7 mouse cellular contexts compared by ENCODE assay signal in the genomic region with DNA sequence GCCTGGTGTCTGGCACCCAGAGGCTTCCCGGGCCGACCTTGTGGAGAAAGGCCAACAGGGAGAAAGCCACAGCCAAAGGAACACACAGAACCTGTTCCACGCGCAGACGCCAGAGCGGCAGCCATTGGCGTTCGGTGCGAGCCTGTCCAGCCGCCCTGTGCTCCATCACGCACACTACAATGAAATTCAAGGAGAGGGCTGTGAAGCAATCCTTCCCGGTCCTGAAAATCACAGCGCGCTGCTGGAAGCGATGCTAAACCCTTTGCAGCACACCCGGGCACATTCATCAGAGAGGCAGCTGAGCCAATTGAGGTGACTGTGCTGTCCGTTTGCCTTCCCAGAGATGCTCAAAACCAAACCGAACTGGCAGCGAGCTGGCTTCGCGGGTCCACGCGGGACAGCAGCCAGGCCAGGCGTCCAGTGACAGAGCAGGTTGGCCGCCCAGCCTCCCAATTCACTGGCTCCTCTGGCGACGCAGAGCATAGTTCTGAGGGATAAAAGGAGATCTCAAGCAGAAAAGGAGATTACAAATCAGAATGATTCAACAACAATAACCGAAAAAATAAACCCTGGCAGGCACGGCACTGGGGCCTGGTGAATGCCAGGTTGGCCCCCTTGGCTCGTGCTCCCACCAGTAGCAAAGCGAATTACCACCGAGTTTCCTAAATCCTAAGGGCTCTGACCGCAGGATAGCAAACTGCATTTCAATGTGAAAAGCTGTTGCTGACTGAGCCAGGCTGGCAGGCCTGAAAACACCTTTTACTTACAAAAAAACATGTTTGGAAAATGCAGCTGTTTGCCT.
DNase-seq lines count a peak whose midpoint lies in the region; ATAC-seq and TF ChIP-seq lines count a peak whose summit lies in the region.

No protein-coding gene starts in this region.

- peaks cover 6% of the 10 kb centered on the region for H3K4me1 ChIP-seq in forebrain, postnatal 0 days (ENCODE audit: insufficient read depth)
- H3K4me1 ChIP-seq in hindbrain, embryonic 13.5 days (replicated peaks) = peaks cover 23% of the 10 kb centered on the region
- H3K4me1 ChIP-seq in limb, embryonic 10.5 days = peaks cover 21% of the 10 kb centered on the region
- peaks cover 11% of the 10 kb centered on the region for H3K4me1 ChIP-seq in neural tube, embryonic 11.5 days (ENCODE audit: control insufficient read depth, insufficient read depth, low read length)

- H3K27ac ChIP-seq in forebrain, postnatal 0 days (ENCODE audit: low read depth, low read length) = no peak overlapping the region
- H3K27ac ChIP-seq in hindbrain, embryonic 13.5 days = peak overlapping the region; percentile 77
- H3K27ac ChIP-seq in limb, embryonic 10.5 days = peak overlapping the region; percentile 79
- 0 out of 2 replicates have a peak overlapping the region, but pooled peaks have one; percentile 42 for H3K27ac ChIP-seq in neural tube, embryonic 11.5 days (ENCODE audit: low read depth, low read length)

- H3K9me3 ChIP-seq in forebrain, postnatal 0 days (ENCODE audit: low read length) = no peaks in the 10 kb centered on the region
- peaks cover 3% of the 10 kb centered on the region; the same call in 1 of the 2 replicates for H3K9me3 ChIP-seq in hindbrain, embryonic 13.5 days
- no peaks in the 10 kb centered on the region for H3K9me3 ChIP-seq in limb, embryonic 10.5 days (replicated peaks)
- no peaks in the 10 kb centered on the region for H3K9me3 ChIP-seq in neural tube, embryonic 11.5 days (ENCODE audit: control insufficient read depth, low read length)

- peak overlapping the region; percentile 57 for H3K4me2 ChIP-seq in forebrain, postnatal 0 days (ENCODE audit: low read depth)
- H3K4me2 ChIP-seq in hindbrain, embryonic 13.5 days = peak overlapping the region; percentile 60
- peak overlapping the region; percentile 54 for H3K4me2 ChIP-seq in neural tube, embryonic 11.5 days (ENCODE audit: low read depth)

- peak overlapping the region; percentile 52 for H3K9ac ChIP-seq in forebrain, postnatal 0 days
- peak overlapping the region; percentile 70 for H3K9ac ChIP-seq in hindbrain, embryonic 13.5 days
- H3K9ac ChIP-seq in neural tube, embryonic 11.5 days (ENCODE audit: low read length) = peak overlapping the region; percentile 29

- peak; percentile 82 for ATAC-seq in forebrain, postnatal 0 days
- ATAC-seq in hindbrain, embryonic 13.5 days (ENCODE audit: low FRiP score) = peak; percentile 60
- peak; percentile 21; the same call in 1 of the 2 replicates for ATAC-seq in neural tube, embryonic 11.5 days (ENCODE audit: insufficient read depth, low FRiP score, low TSS enrichment)

- peak; percentile 12 to 21 for DNase-seq in adrenal gland, adult 18-20 months (ENCODE audit: low spot score in 2 of 2)
- peak; percentile 56 to 59 for DNase-seq in cerebellum, adult 18-20 months
- DNase-seq in forebrain, postnatal 0 days = peak; percentile 72
- DNase-seq in limb, embryonic 10.5 days (ENCODE audit: low spot score) = peak; percentile 74
- DNase-seq in neural tube, embryonic 11.5 days (ENCODE audit: low spot score) = peak; percentile 60
- no peak for DNase-seq in T-cell, adult 2 months (ENCODE audit: low spot score)

- TF ChIP-seq CTCF in forebrain, postnatal 0 days (IDR thresholded peaks at IDR 0.05; ENCODE audit: low read depth) = no peak

- no peaks in the 10 kb centered on the region for H3K36me3 ChIP-seq in forebrain, postnatal 0 days (ENCODE audit: insufficient read depth)
- H3K36me3 ChIP-seq in hindbrain, embryonic 13.5 days = no peaks in the 10 kb centered on the region
- H3K36me3 ChIP-seq in limb, embryonic 10.5 days = no peaks in the 10 kb centered on the region
- no peaks in the 10 kb centered on the region for H3K36me3 ChIP-seq in neural tube, embryonic 11.5 days (ENCODE audit: control insufficient read depth, insufficient read depth, low read length)

- peak overlapping the region; percentile 34 for H3K4me3 ChIP-seq in forebrain, postnatal 0 days (ENCODE audit: low read depth, low read length)
- peak overlapping the region; percentile 34 for H3K4me3 ChIP-seq in hindbrain, embryonic 13.5 days
- peak overlapping the region; percentile 45 for H3K4me3 ChIP-seq in limb, embryonic 10.5 days
- H3K4me3 ChIP-seq in neural tube, embryonic 11.5 days (ENCODE audit: low read depth, low read length) = peak overlapping the region; percentile 22

- peaks cover 39% of the 10 kb centered on the region for H3K27me3 ChIP-seq in forebrain, postnatal 0 days (ENCODE audit: insufficient read depth, low read length)
- H3K27me3 ChIP-seq in hindbrain, embryonic 13.5 days = peaks cover 72% of the 10 kb centered on the region
- H3K27me3 ChIP-seq in limb, embryonic 10.5 days (ENCODE audit: low read depth, poor library complexity, severe bottlenecking) = peaks cover 41% of the 10 kb centered on the region
- H3K27me3 ChIP-seq in neural tube, embryonic 11.5 days (ENCODE audit: control insufficient read depth, insufficient read depth, low read length) = peaks cover 6% of the 10 kb centered on the region; the same call in 1 of the 2 replicates

- 2% methylated on average over 33 of the region's 33 CpGs for WGBS in forebrain, postnatal 0 days
- WGBS in hindbrain, embryonic 13.5 days = 1% methylated on average over 33 of the region's 33 CpGs
- WGBS in limb, embryonic 10.5 days = 1% methylated on average over 33 of the region's 33 CpGs
- WGBS in neural tube, embryonic 11.5 days = 2% methylated on average over 33 of the region's 33 CpGs

Comparison
In these comparisons a context has a peak if more than half of its experiments do, and no peak if none do; other contexts are left out.
1. ATAC-seq: peak in every context shown above with its lines; median percentile 82 in forebrain, postnatal 0 days; 60 in hindbrain, embryonic 13.5 days; 21 in neural tube, embryonic 11.5 days.